Mouse (Mus musculus) left cerebral cortex, postnatal 36 days (tissue): ENCODE data around the gene Olfr736. TPM values are rescaled to one million over a fixed set of nuclear protein-coding genes. Genes with fewer than 3 reads are reported as not detected.

Experiments
- DNase-seq, 2 experiments: peaks; one replicate each; pipeline ENCODE4 v3.0.0; 2021 to 2022; ENCODE audit warnings: low spot score in 2 of 2, mixed read lengths in 1 of 2
- intact Hi-C: fragments of 180-260 bp; cut with DNase I; formaldehyde crosslinking; loops from one replicate; pipeline ENCODE4 v1.15.1; 2025
- total RNA-seq, 2 experiments: library from RNA; stranded (reverse); gene quantifications; 2 replicates each; pipeline ENCODE4 v1.2.3; 2021

Gene Olfr736
- not detected for total RNA-seq

GRCm38 (mm10) chr14:50380863-50381262, at the start of gene Olfr736:
Gene Olfr736, plus strand, starts transcription at chr14:50381163.
- intact Hi-C loops: no loop called here
- DNase-seq: no peak

DNA sequence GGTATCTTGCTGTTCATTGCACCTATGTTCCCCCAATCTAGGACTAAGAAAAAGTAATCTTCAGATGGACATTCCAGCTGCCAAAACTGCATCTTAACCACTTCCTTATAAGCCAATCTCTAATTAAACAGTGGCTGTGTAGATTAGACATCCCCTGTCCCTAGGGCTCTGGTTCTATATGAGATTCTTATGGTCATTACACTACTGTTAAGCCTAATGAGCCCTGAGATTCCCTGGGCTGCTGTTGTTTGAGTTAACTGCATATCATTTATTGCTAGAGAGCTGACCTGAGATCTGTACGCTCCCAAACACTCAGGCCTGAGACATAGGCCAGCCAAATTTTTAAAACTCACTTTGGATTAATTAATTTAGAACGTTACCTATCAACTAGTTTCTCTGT, 32.2 kb upstream of the Olfr736 start, which contains the start of gene Olfr735:
Gene Olfr735 (minus strand): TSS at position 77 of the 400 bp plus-strand sequence.
- intact Hi-C loops: no loop called here
- no peak for DNase-seq

DNA sequence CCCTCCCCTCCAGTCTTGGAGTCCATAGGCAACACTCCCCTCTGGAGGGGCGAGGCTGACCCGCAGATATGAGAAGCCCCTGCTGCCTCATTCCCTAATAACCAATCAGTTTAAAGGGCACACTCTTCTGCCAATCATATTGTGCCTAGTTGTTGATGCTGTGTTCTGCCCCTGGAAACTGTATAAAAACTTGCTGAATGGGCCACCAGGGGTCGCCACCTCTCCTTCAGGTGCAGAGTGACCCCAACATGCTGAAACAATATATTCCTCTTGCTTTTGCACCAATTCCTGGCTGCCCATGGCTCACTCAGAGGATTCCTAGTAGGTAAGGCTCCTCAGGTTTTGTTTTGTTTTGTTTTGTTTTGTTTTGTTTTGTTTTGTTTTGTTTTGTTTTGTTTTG, 28.5 kb upstream of the Olfr736 start:
- intact Hi-C loops: no loop called here
- no peak for DNase-seq

DNA sequence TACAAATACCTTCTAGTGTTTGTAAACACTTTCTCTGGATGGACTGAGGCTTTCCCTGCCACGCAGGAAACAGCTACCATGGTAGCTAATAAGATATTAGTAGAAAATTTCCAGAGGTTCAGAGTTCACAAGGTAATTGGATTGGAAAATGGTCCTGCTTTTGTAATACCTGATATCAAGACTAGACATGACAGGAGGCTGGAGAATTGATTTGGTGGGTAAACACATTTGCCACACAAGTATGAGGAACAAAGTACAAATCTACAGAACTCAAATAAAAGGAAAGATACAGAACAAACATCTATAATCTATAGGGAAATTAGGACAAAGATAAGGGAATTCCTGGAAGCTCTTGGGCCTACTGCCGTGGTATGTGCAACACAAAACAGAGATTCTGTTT, 24.2 kb upstream of the Olfr736 start:
- intact Hi-C loops: no loop called here
- DNase-seq: no peak

GRCm38 (mm10) chr14:50357593-50357992, 23.4 kb upstream of the Olfr736 start, which contains the start of gene Tlr11:
Gene Tlr11, plus strand, starts transcription at chr14:50357914.
- no peak for DNase-seq
- intact Hi-C loops: no loop called here

GRCm38 (mm10) chr14:50360480-50360879, 20.5 kb upstream of the Olfr736 start:
- intact Hi-C loops: no loop called here
- DNase-seq: no peak

- DNase-seq: no peak
- intact Hi-C loops: no loop called here
These were observed 17.4 kb upstream of the Olfr736 start for GRCm38 (mm10) chr14:50363561-50363960.

DNA sequence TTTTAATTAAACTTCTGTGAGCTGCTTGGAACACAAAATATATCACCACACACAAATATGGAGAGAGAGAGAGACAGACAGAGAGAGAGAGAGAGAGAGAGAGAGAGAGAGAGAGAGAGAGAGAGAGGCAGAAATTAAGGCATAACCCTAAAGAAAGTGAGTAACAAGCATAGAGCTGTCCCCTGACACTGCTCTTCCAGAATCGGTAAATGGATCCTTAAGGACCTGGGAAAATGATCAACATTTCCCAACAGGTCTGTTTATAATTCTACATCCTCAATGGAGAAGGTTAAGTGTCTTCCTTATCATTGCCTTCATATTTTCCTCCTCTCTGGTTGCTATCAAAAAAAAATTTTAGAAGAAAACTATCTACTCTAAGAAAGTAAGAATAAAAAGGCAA, 26.3 kb downstream of the Olfr736 start, which contains the start of gene Olfr738:
Gene Olfr738 (plus strand): TSS at position 301 of the 400 bp plus-strand sequence.
- intact Hi-C loops: no loop called here
- DNase-seq: no peak

DNA sequence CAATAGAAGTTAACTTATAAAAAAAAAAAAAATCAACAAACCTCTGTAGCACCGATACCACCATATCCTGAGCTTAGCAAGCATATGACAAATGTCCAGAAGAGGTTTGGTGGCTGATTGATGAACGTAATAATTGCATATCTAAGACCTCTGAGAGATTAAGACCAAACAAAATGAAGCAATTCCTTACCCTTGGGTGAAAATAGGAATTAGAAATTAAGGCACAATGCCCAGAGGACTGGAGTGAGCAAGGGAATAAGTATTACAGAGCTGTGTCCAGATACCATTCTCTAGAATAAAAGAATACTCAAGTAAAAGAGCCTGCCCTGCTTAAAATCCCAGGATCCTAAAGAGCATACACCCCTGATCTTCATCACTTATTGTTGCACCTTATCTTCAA, 37.4 kb downstream of the Olfr736 start, which contains the start of gene Olfr739:
Gene Olfr739 (plus strand): TSS at position 301 of the 400 bp plus-strand sequence.
- intact Hi-C loops: no loop called here
- no peak for DNase-seq

Other genes with a start within 250 kb of the Olfr736 start
- gene Olfr728, start 238.5 kb upstream of the Olfr736 start, total RNA-seq: not detected
- gene Olfr729, start 228.3 kb upstream of the Olfr736 start, total RNA-seq: not detected
- gene Olfr730, start 193.0 kb upstream of the Olfr736 start, total RNA-seq: not detected
- not detected for gene Olfr731, start 139.3 kb upstream of the Olfr736 start, total RNA-seq
- gene Olfr732, start 97.0 kb upstream of the Olfr736 start, total RNA-seq: not detected
- gene Olfr733, start 79.6 kb upstream of the Olfr736 start, total RNA-seq: not detected
- not detected for gene Olfr734, start 54.4 kb upstream of the Olfr736 start, total RNA-seq
- not detected for gene Olfr735, start 32.3 kb upstream of the Olfr736 start, total RNA-seq
- not detected for gene Tlr11, start 23.2 kb upstream of the Olfr736 start, total RNA-seq
- not detected for gene Olfr738, start 26.4 kb downstream of the Olfr736 start, total RNA-seq
- not detected for gene Olfr739, start 37.5 kb downstream of the Olfr736 start, total RNA-seq
- gene Olfr740, start 64.4 kb downstream of the Olfr736 start, total RNA-seq: not detected
- gene Olfr741, start 91.6 kb downstream of the Olfr736 start, total RNA-seq: not detected
- gene Olfr742, start 122.4 kb downstream of the Olfr736 start, total RNA-seq: not detected
- gene Olfr743, start 140.7 kb downstream of the Olfr736 start, total RNA-seq: not detected
- gene Olfr744, start 233.7 kb downstream of the Olfr736 start, total RNA-seq: not detected